Comparison of ENCODE assay signal across 18 mouse cellular contexts in genomic region chr12:4688386-4688785, GRCm38 (mm10). TPM values are rescaled to one million over a fixed set of nuclear protein-coding genes. Genes with fewer than 3 reads are reported as not detected.
"Had no signal": no experiment of that assay in that cellular context is flagged by ENCODE, and none has a peak within 500 bp of the region (broad histone marks: within the 10 kb centered on the region; RNA-seq: fewer than 3 reads in every experiment).

No protein-coding gene starts in this region.

- H3K27me3 ChIP-seq: lung, embryonic 15.5 days; midbrain, embryonic 13.5 days; midbrain, embryonic 15.5 days; neural tube, embryonic 12.5 days; stomach, embryonic 15.5 days had no signal

- H3K4me3 ChIP-seq: lung, embryonic 15.5 days; midbrain, embryonic 13.5 days; midbrain, embryonic 15.5 days; neural tube, embryonic 12.5 days; stomach, embryonic 15.5 days had no signal

- DNase-seq: liver, postnatal 0 days; lung, adult 2 months; lung, postnatal 14 days; lung, postnatal 36 days; right cerebral cortex, postnatal 14 days; thymus, adult 2 months; thymus, postnatal 25 days; thymus, postnatal 4 days had no signal

- H3K9ac ChIP-seq: liver, postnatal 0 days; lung, embryonic 15.5 days; midbrain, embryonic 13.5 days; midbrain, embryonic 15.5 days; neural tube, embryonic 12.5 days; stomach, embryonic 15.5 days had no signal

- ATAC-seq: liver, postnatal 0 days; lung, postnatal 0 days; midbrain, embryonic 13.5 days; midbrain, embryonic 15.5 days had no signal

- H3K9me3 ChIP-seq: lung, embryonic 15.5 days; midbrain, embryonic 13.5 days; midbrain, embryonic 15.5 days; neural tube, embryonic 12.5 days; stomach, embryonic 15.5 days had no signal

- H3K4me1 ChIP-seq: lung, embryonic 15.5 days; midbrain, embryonic 13.5 days; midbrain, embryonic 15.5 days; neural tube, embryonic 12.5 days; stomach, embryonic 15.5 days had no signal

- H3K4me2 ChIP-seq: lung, embryonic 15.5 days; midbrain, embryonic 11.5 days; midbrain, embryonic 13.5 days; midbrain, embryonic 15.5 days; neural tube, embryonic 12.5 days; stomach, embryonic 15.5 days had no signal

- H3K27ac ChIP-seq: lung, embryonic 15.5 days; macrophage; midbrain, embryonic 13.5 days; midbrain, embryonic 15.5 days; neural tube, embryonic 12.5 days; stomach, embryonic 15.5 days; stomach, postnatal 0 days had no signal

- H3K36me3 ChIP-seq: lung, embryonic 15.5 days; midbrain, embryonic 13.5 days; midbrain, embryonic 15.5 days; stomach, embryonic 15.5 days had no signal

RNA-seq across cellular contexts. Expression of gene Fam228a, which starts 49.8 kb away (rescaled TPM):
- total RNA-seq: monocyte, adult 5-6 weeks had no signal
- polyA plus RNA-seq: lung, adult 2 months; macrophage had no signal
